18 mouse cellular contexts compared by ENCODE assay signal in genomic region chr7:132208946-132209651, GRCm38 (mm10). TPM values are rescaled to one million over a fixed set of nuclear protein-coding genes. Genes with fewer than 3 reads are reported as not detected.
A peak's percentile ranks its signal among the peaks of the same experiment; 100 is the strongest.
DNase-seq lines count a peak whose midpoint lies in the region; ATAC-seq and TF ChIP-seq lines count a peak whose summit lies in the region.
"Had no signal": no experiment of that assay in that cellular context is flagged by ENCODE, and none has a peak within 500 bp of the region (broad histone marks: within the 10 kb centered on the region; RNA-seq: fewer than 3 reads in every experiment).

No protein-coding gene starts in this region.

- TF ChIP-seq CTCF in forebrain, postnatal 0 days (IDR thresholded peaks at IDR 0.05; ENCODE audit: low read depth), result no peak
- TF ChIP-seq CTCF in heart, adult 2 months (IDR thresholded peaks at IDR 0.05), result no peak

- H3K79me2 ChIP-seq in heart, adult 2 months (replicated peaks; ENCODE audit: control insufficient read depth, insufficient read depth, low read length), result no peaks in the 10 kb centered on the region

- no peak for TF ChIP-seq EP300 in heart, adult 2 months (IDR thresholded peaks at IDR 0.05; ENCODE audit: insufficient read depth, low read depth, low read length)

- intact Hi-C loops in left cerebral cortex, postnatal 36 days (cut with DNase I), result loop anchor here (2.0 to 5.0 kb wide), 3 partner anchors 37 to 242 kb away; partner anchors contain the start of gene Gpr26
- intact Hi-C loops in heart, adult 2 months (cut with DNase I), result no loop called here

- no peak for TF ChIP-seq POLR2A in heart, adult 2 months (IDR thresholded peaks at IDR 0.05; ENCODE audit: insufficient read depth, low read depth, low read length)

- no peak overlapping the region; the same call in 1 of the 2 replicates for H3K9ac ChIP-seq in forebrain, postnatal 0 days
- H3K9ac ChIP-seq in forebrain, embryonic 11.5 days (ENCODE audit: low read length), result no peak overlapping the region
- H3K9ac ChIP-seq in heart, adult 2 months (ENCODE audit: low read depth, low read length), result no peak overlapping the region

- H3K4me3 ChIP-seq in forebrain, postnatal 0 days (ENCODE audit: low read depth, low read length), result no peak overlapping the region
- no peak overlapping the region for H3K4me3 ChIP-seq in forebrain, embryonic 11.5 days (ENCODE audit: low read depth, low read length)
- H3K4me3 ChIP-seq in heart, adult 2 months, result no peak overlapping the region
- H3K4me3 ChIP-seq: embryonic facial prominence, embryonic 10.5 days; gastrocnemius, adult 2 months; myocyte had no signal

- H3K27me3 ChIP-seq in forebrain, postnatal 0 days (ENCODE audit: insufficient read depth, low read length), result no peaks in the 10 kb centered on the region
- H3K27me3 ChIP-seq in forebrain, embryonic 11.5 days (ENCODE audit: control insufficient read depth, insufficient read depth, low read length), result no peaks in the 10 kb centered on the region
- no peaks in the 10 kb centered on the region for H3K27me3 ChIP-seq in heart, adult 2 months (ENCODE audit: control insufficient read depth, insufficient read depth, low read length)

- DNase-seq in forebrain, postnatal 0 days, result peak; percentile 74
- no peak for DNase-seq in forebrain, embryonic 11.5 days (ENCODE audit: low spot score)
- peak; percentile 83 for DNase-seq in brain, adult 2 months (ENCODE audit: low read depth, low spot score)
- DNase-seq in frontal cortex, postnatal 25 days (ENCODE audit: low spot score in 2 of 2), result peak; percentile 34 to 38
- DNase-seq in left cerebral cortex, postnatal 36 days (ENCODE audit: low spot score in 2 of 2), result peak; percentile 63 to 77
- no peak for DNase-seq in T-cell, adult 2 months (ENCODE audit: low spot score)
- no peak for DNase-seq in heart, adult 2 months
- DNase-seq: adrenal gland, postnatal 10 days; cerebellum, adult 2 months; gastrocnemius, adult 2 months; kidney, adult 9 months; kidney, postnatal 4 days; liver; lung, adult 18-20 months; lung, postnatal 36 days had no signal

- peak overlapping the region; percentile 29; the same call in 1 of the 2 replicates for H3K27ac ChIP-seq in forebrain, postnatal 0 days (ENCODE audit: low read depth, low read length)
- no peak overlapping the region for H3K27ac ChIP-seq in forebrain, embryonic 11.5 days (ENCODE audit: low read depth, low read length)
- no peak overlapping the region for H3K27ac ChIP-seq in heart, adult 2 months
- H3K27ac ChIP-seq: embryonic facial prominence, embryonic 10.5 days; gastrocnemius, adult 2 months had no signal

- no peaks in the 10 kb centered on the region for H3K9me3 ChIP-seq in forebrain, postnatal 0 days (ENCODE audit: low read length)
- no peaks in the 10 kb centered on the region for H3K9me3 ChIP-seq in forebrain, embryonic 11.5 days (ENCODE audit: control insufficient read depth, low read length)
- H3K9me3 ChIP-seq: embryonic facial prominence, embryonic 10.5 days had no signal

- no peak overlapping the region for H3K4me2 ChIP-seq in forebrain, postnatal 0 days (ENCODE audit: low read depth)
- no peak overlapping the region for H3K4me2 ChIP-seq in forebrain, embryonic 11.5 days (ENCODE audit: low read depth, low read length, severe bottlenecking)

- H3K4me1 ChIP-seq in forebrain, postnatal 0 days (ENCODE audit: insufficient read depth), result peaks cover 15% of the 10 kb centered on the region
- H3K4me1 ChIP-seq in forebrain, embryonic 11.5 days (replicated peaks; ENCODE audit: control insufficient read depth, insufficient read depth, low read length), result no peaks in the 10 kb centered on the region
- H3K4me1 ChIP-seq in heart, adult 2 months (ENCODE audit: control insufficient read depth, insufficient read depth, low read length), result no peaks in the 10 kb centered on the region

- ATAC-seq in forebrain, postnatal 0 days, result peak; percentile 50
- no peak for ATAC-seq in forebrain, embryonic 11.5 days (replicated peaks; ENCODE audit: low FRiP score)
- ATAC-seq in CD4-positive, CD25-positive, alpha-beta regulatory T cell, adult 4 months, result no peak

- no peaks in the 10 kb centered on the region for H3K36me3 ChIP-seq in forebrain, postnatal 0 days (ENCODE audit: insufficient read depth)
- H3K36me3 ChIP-seq in forebrain, embryonic 11.5 days (ENCODE audit: control insufficient read depth, insufficient read depth, low read length), result no peaks in the 10 kb centered on the region
- no peaks in the 10 kb centered on the region for H3K36me3 ChIP-seq in heart, adult 2 months (ENCODE audit: control insufficient read depth, insufficient read depth, low read length)
- H3K36me3 ChIP-seq: embryonic facial prominence, embryonic 10.5 days had no signal

- WGBS in forebrain, postnatal 0 days, result 65% methylated on average over 9 of the region's 9 CpGs
- WGBS in forebrain, embryonic 11.5 days, result 82% methylated on average over 9 of the region's 9 CpGs
- 79% methylated on average over 9 of the region's 9 CpGs for WGBS in heart, adult 2 months

RNA-seq across cellular contexts. Expression of gene Cpxm2, which starts 54.6 kb away (rescaled TPM):
- 2.1 and 3.1 TPM in 2 replicates for total RNA-seq in forebrain, postnatal 0 days (2014; rRNA removed)
- polyA plus RNA-seq in forebrain, postnatal 0 days (2015; fragmentation: Nextera tagmentation; extraction: Ambion mirVana), result 1.7 and 2.2 TPM in 2 replicates
- polyA plus RNA-seq in forebrain, embryonic 11.5 days (2014; fragmentation: Nextera tagmentation; extraction: Ambion mirVana), result 2.9 and 3.7 TPM in 2 replicates
- 1 to 10 TPM; 2.8 to 5.6 TPM for total RNA-seq in left cerebral cortex, postnatal 36 days (2021)
- not detected for polyA plus RNA-seq in CD4-positive, CD25-positive, alpha-beta regulatory T cell, adult 4 months (2017; shearing (Covaris generic))
- 10 to 100 TPM in 1 of 2 experiments, 1 to 10 TPM in 1; 9.8 to 18.6 TPM for total RNA-seq in heart, adult 2 months (2021)
- 4.9 and 8.8 TPM in 2 replicates for polyA plus RNA-seq in heart, adult 2 months (2012; rRNA removed)
- polyA plus RNA-seq: myocyte had no signal

Comparison
In these comparisons a context has a peak if more than half of its experiments do, and no peak if none do; other contexts are left out.
1. DNase-seq: peak in forebrain, postnatal 0 days (single experiment), brain, adult 2 months (single experiment), frontal cortex, postnatal 25 days (2 of 2) and left cerebral cortex, postnatal 36 days (2 of 2); none in forebrain, embryonic 11.5 days (single experiment), T-cell, adult 2 months (single experiment) and heart, adult 2 months (0 of 2).